Mouse (Mus musculus) C2C12 (cell line): ENCODE data around the gene Tnks1bp1. TPM values are rescaled to one million over a fixed set of nuclear protein-coding genes. Genes with fewer than 3 reads are reported as not detected.
A peak's percentile ranks its signal among the peaks of the same experiment; 100 is the strongest.

ENCODE experiments used
- H3K27me3 ChIP-seq: one replicate; pipeline ENCODE4 v1.6.1; 2011; ENCODE audit not compliant: control insufficient read depth, insufficient read depth, insufficient read length
- H3K36me3 ChIP-seq: one replicate; pipeline ENCODE4 v1.6.1; 2011; ENCODE audit not compliant: control insufficient read depth, insufficient read depth
- H3K4me3 ChIP-seq: one replicate; pipeline ENCODE4 v1.5.1; 2011; ENCODE audit warnings: mild to moderate bottlenecking, control low read depth; ENCODE audit not compliant: poor library complexity, insufficient read depth, severe bottlenecking
- H3K79me2 ChIP-seq: one replicate; pipeline ENCODE4 v1.6.1; 2011; ENCODE audit not compliant: control insufficient read depth, insufficient read depth
- H3K79me3 ChIP-seq: one replicate; pipeline ENCODE4 v1.6.1; 2011; ENCODE audit warnings: low read depth, control low read depth
- H3ac ChIP-seq: one replicate; pipeline ENCODE3; 2011; ENCODE audit warnings: low read depth; ENCODE audit not compliant: control insufficient read depth, insufficient read length
- CEBPB ChIP-seq: IDR thresholded peaks from one replicate; pipeline ENCODE4 v1.6.1; 2011; ENCODE audit warnings: low read depth, mild to moderate bottlenecking, control low read depth, moderate library complexity
- CTCF ChIP-seq: IDR thresholded peaks from one replicate; pipeline ENCODE4 v1.5.1; 2011; ENCODE audit not compliant: control insufficient read depth, insufficient read depth, insufficient read length
- FOSL1 ChIP-seq: IDR thresholded peaks from one replicate; pipeline ENCODE4 v1.8.0; 2011; ENCODE audit warnings: mild to moderate bottlenecking, low read length; ENCODE audit not compliant: poor library complexity, insufficient read depth, severe bottlenecking
- MAX ChIP-seq: IDR thresholded peaks from one replicate; pipeline ENCODE4 v1.6.1; 2011; ENCODE audit warnings: mild to moderate bottlenecking, control low read depth
- MYOD1 ChIP-seq: IDR thresholded peaks from one replicate; pipeline ENCODE4 v1.6.1; 2011; ENCODE audit warnings: low read depth; ENCODE audit not compliant: control insufficient read depth, insufficient read length
- MYOG ChIP-seq: IDR thresholded peaks from one replicate; pipeline ENCODE4 v1.6.1; 2011; ENCODE audit not compliant: control insufficient read depth, insufficient read length; ENCODE audit errors: extremely low read depth
- USF1 ChIP-seq: IDR thresholded peaks from one replicate; pipeline ENCODE4 v1.6.1; 2011; ENCODE audit warnings: low read depth, mild to moderate bottlenecking, control low read depth, moderate library complexity
- polyA plus RNA-seq: library from polyadenylated mRNA; unstranded; fragments of >200 nt; fragmentation: generic; extraction: Trizol; gene quantifications from one replicate; pipeline ENCODE4 v1.2.1, GENCODE M21; 2012; ENCODE audit warnings: missing spikeins

The Tnks1bp1 gene
- polyA plus RNA-seq, 1 experiment: 58.6 TPM

- Histone ChIP-seq H3ac (no peak overlapping the region), H3K79me2 (no peaks in the 10 kb centered on the region), H3K36me3 (no peaks in the 10 kb centered on the region), H3K79me3 (no peaks in the 10 kb centered on the region), H3K4me3 (no peak overlapping the region), H3K27me3 (no peaks in the 10 kb centered on the region)
- TF ChIP-seq MAX: no peak
- peak; percentile 50 for TF ChIP-seq CEBPB
- TF ChIP-seq FOSL1: peak; percentile 58
Measured at GRCm38 (mm10) chr2:85098014-85098413, 50.2 kb downstream of the Tnks1bp1 start.

- no peaks in the 10 kb centered on the region for H3K27me3 ChIP-seq
- no peak for TF ChIP-seq USF1
- peak; percentile 43 for TF ChIP-seq MAX
Measured at GRCm38 (mm10) chr2:85098824-85099511, 51.1 kb downstream of the Tnks1bp1 start.

GRCm38 (mm10) chr2:85103201-85103600 is 55.4 kb downstream of the Tnks1bp1 start:
- Histone ChIP-seq H3K27me3 (no peaks in the 10 kb centered on the region), H3K79me3 (no peaks in the 10 kb centered on the region), H3K79me2 (no peaks in the 10 kb centered on the region), H3K4me3 (no peak overlapping the region), H3ac (no peak overlapping the region), H3K36me3 (no peaks in the 10 kb centered on the region)
- TF ChIP-seq MYOG: no peak
- TF ChIP-seq MAX: no peak
- TF ChIP-seq FOSL1: no peak
- no peak for TF ChIP-seq USF1

More at GRCm38 (mm10) chr2:85098824-85099511, 51.1 kb downstream of the Tnks1bp1 start:
- Histone ChIP-seq H3K79me2 (no peaks in the 10 kb centered on the region), H3ac (peak overlapping the region; percentile 30), H3K36me3 (no peaks in the 10 kb centered on the region), H3K79me3 (no peaks in the 10 kb centered on the region), H3K4me3 (no peak overlapping the region)

GRCm38 (mm10) chr2:85105426-85106013 is 57.7 kb downstream of the Tnks1bp1 start:
- no peaks in the 10 kb centered on the region for H3K79me2 ChIP-seq
- no peak for TF ChIP-seq USF1
- H3K27me3 ChIP-seq: no peaks in the 10 kb centered on the region
- H3K36me3 ChIP-seq: no peaks in the 10 kb centered on the region
- H3K79me3 ChIP-seq: no peaks in the 10 kb centered on the region
- H3ac ChIP-seq: no peak overlapping the region
- H3K4me3 ChIP-seq: no peak overlapping the region

GRCm38 (mm10) chr2:85106068-85106790 is 58.4 kb downstream of the Tnks1bp1 start:
- H3K36me3 ChIP-seq: no peaks in the 10 kb centered on the region
- H3ac ChIP-seq: no peak overlapping the region
- no peaks in the 10 kb centered on the region for H3K79me3 ChIP-seq
- H3K27me3 ChIP-seq: no peaks in the 10 kb centered on the region
- H3K4me3 ChIP-seq: no peak overlapping the region
- TF ChIP-seq MYOG (no peak), CTCF (no peak), USF1 (no peak), MAX (no peak), CEBPB (no peak), MYOD1 (no peak), FOSL1 (no peak)
- no peaks in the 10 kb centered on the region for H3K79me2 ChIP-seq

GRCm38 (mm10) chr2:85106941-85107340 is 59.1 kb downstream of the Tnks1bp1 start:
- Histone ChIP-seq H3K27me3 (no peaks in the 10 kb centered on the region), H3K79me2 (no peaks in the 10 kb centered on the region), H3K4me3 (no peak overlapping the region), H3K79me3 (no peaks in the 10 kb centered on the region), H3K36me3 (no peaks in the 10 kb centered on the region), H3ac (no peak overlapping the region)
- TF ChIP-seq CEBPB (no peak), MYOD1 (no peak), FOSL1 (no peak), MAX (no peak), MYOG (no peak), USF1 (no peak), CTCF (no peak)
